8 mouse cellular contexts compared by ENCODE assay signal in the genomic region with DNA sequence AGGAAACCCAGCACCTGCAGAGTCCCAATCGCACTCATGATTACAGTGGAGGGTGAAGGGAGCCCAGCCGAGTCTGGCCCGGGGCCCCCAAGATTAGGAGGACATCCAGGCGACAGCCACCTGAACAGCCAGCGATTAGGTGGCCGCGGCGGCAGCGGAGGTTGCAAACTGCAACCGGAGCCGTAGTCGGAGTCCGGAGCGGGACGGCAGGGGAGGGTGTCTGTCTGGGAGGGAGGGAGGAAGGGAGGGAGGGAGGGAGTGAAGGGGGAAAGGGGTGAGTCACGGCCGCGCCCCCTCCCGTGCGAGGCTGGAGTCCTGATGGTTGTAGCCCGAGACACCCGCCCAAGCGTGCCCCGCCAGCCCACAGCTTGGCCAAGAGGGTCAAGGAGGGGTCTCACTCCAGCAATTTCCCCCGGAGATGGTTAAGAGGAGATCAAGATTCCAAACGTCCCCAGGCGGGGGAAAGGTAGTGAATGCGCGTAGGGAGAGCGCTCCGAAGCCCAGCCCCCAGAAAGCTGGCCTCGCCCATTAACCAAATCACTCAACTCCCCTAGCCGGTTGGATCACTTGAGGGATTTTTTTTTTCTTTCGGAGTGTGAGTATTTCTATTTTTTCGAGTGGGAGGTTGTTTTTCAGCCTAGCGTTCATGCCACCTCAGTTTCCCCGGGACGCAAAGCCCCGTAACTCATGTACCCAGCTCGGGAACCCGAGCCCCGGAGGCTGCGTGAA. TPM values are rescaled to one million over a fixed set of nuclear protein-coding genes. Genes with fewer than 3 reads are reported as not detected.
DNase-seq lines count a peak whose midpoint lies in the region; ATAC-seq and TF ChIP-seq lines count a peak whose summit lies in the region.

A gene (minus strand): TSS at position 189 of the 729 bp plus-strand sequence.

- no peak within 1 kb of the TSS for H3K27ac ChIP-seq in bone marrow macrophage, adult 2 months (ENCODE audit: insufficient read depth, low read depth, low read length)
- H3K27ac ChIP-seq in liver, embryonic 14.5 days, result no peak within 1 kb of the TSS

- TF ChIP-seq EP300 in liver, embryonic 14.5 days (IDR thresholded peaks at IDR 0.05; ENCODE audit: low read depth), result no peak

- H3K4me1 ChIP-seq in bone marrow macrophage, adult 2 months (ENCODE audit: control insufficient read depth, insufficient read depth, low read length), result no peaks in the 10 kb centered on the region
- H3K4me1 ChIP-seq in liver, embryonic 14.5 days (replicated peaks; ENCODE audit: control insufficient read depth in 2 of 2, insufficient read depth in 2 of 2, low read length in 1 of 2), result no peaks in the 10 kb centered on the region; a peak in 2 of 4 replicates

- no peak for TF ChIP-seq POLR2A in bone marrow macrophage, adult 2 months (IDR thresholded peaks at IDR 0.05; ENCODE audit: borderline replicate concordance, low read depth, low read length)

- no peak within 1 kb of the TSS for H3K9ac ChIP-seq in liver, embryonic 14.5 days (replicated peaks)

- no peaks in the 10 kb centered on the region for H3K9me3 ChIP-seq in liver, embryonic 14.5 days (ENCODE audit: control insufficient read depth, low read length)

- peak within 1 kb of the TSS; percentile 68 for H3K4me3 ChIP-seq in bone marrow macrophage, adult 2 months (ENCODE audit: insufficient read depth, low read length)
- H3K4me3 ChIP-seq in liver, embryonic 14.5 days (ENCODE audit: insufficient read depth in 1 of 2, low read depth in 2 of 2, low read length in 2 of 2), result peak within 1 kb of the TSS; percentile 54 to 58

- TF ChIP-seq CTCF in bone marrow macrophage, adult 2 months (IDR thresholded peaks at IDR 0.05; ENCODE audit: low read depth, low read length), result no peak
- no peak for TF ChIP-seq CTCF in liver, embryonic 14.5 days (IDR thresholded peaks at IDR 0.05; ENCODE audit: low read depth)

- H3K36me3 ChIP-seq in liver, embryonic 14.5 days (replicated peaks; ENCODE audit: control insufficient read depth, insufficient read depth, low read depth), result no peaks in the 10 kb centered on the region

- H3K4me2 ChIP-seq in liver, embryonic 14.5 days (ENCODE audit: low read depth), result peak within 1 kb of the TSS; percentile 80

- peaks cover 47% of the 10 kb centered on the region for H3K27me3 ChIP-seq in liver, embryonic 14.5 days (ENCODE audit: control insufficient read depth, insufficient read depth, low read length)

- no peak for DNase-seq in frontal cortex, postnatal 25 days (ENCODE audit: low spot score in 2 of 2)
- peak; percentile 56 for DNase-seq in forelimb bud, embryonic 11.5 days (ENCODE audit: low read depth, low spot score)
- no peak for DNase-seq in liver, embryonic 14.5 days (ENCODE audit: low read depth in 3 of 3, low spot score in 3 of 3)
- peak; percentile 55 for DNase-seq in neural tube, embryonic 10.5 days (ENCODE audit: extremely low spot score, low spot score)
- peak; percentile 41 for DNase-seq in thymus, postnatal 25 days

- ATAC-seq in frontal cortex, adult (ENCODE audit: low TSS enrichment), result peak; percentile 35; the same call in 1 of the 2 replicates
- ATAC-seq in inflammation-experienced regulatory T-cells, adult 6 months, result peak; percentile 70
- peak; percentile 50; the same call in 1 of the 2 replicates for ATAC-seq in liver, embryonic 14.5 days (ENCODE audit: insufficient read depth)

- WGBS in liver, embryonic 14.5 days (ENCODE audit: insufficient replicate concordance), result under 1% methylated on average over 43 of the region's 43 CpGs

RNA-seq across cellular contexts. Expression of the gene that starts here (rescaled TPM):
- polyA plus RNA-seq in bone marrow macrophage, adult 2 months (2012; ENCODE audit: insufficient read depth, insufficient read length, missing spikeins), result 2.2 and 2.6 TPM in 2 replicates
- polyA plus RNA-seq in inflammation-experienced regulatory T-cells, adult 6 months (2017; shearing (Covaris generic)), result 1 to 10 TPM; 2.6 to 9.3 (median 3.9) TPM
- 1.3 and 1.4 TPM in 2 replicates for polyA plus RNA-seq in liver, embryonic 14.5 days (2012; rRNA removed)
- 1.1 and 1.5 TPM in 2 replicates for polyA plus RNA-seq in liver, embryonic 14.5 days (2014; fragmentation: Nextera tagmentation; extraction: Ambion mirVana)

Comparison
In these comparisons a context has a peak if more than half of its experiments do, and no peak if none do; other contexts are left out.
1. DNase-seq: peak in forelimb bud, embryonic 11.5 days (single experiment), neural tube, embryonic 10.5 days (single experiment) and thymus, postnatal 25 days (single experiment); none in frontal cortex, postnatal 25 days (0 of 2) and liver, embryonic 14.5 days (0 of 3).
2. Peak in every context shown above with its lines, with median percentiles within 50 percentile points of each other: ATAC-seq.